8 mouse cellular contexts compared by ENCODE assay signal in genomic region chr11:115813507-115814296, GRCm38 (mm10). TPM values are rescaled to one million over a fixed set of nuclear protein-coding genes. Genes with fewer than 3 reads are reported as not detected.
DNase-seq lines count a peak whose midpoint lies in the region; ATAC-seq and TF ChIP-seq lines count a peak whose summit lies in the region.

Gene Caskin2 (minus strand): TSS chr11:115813639.

- WGBS in cerebellum, adult 2 months = under 1% methylated on average over 44 of the region's 44 CpGs
- 0% methylated on average over 43 of the region's 44 CpGs for WGBS in lung, embryonic 16.5 days

- peaks cover 22% of the 10 kb centered on the region for H3K79me2 ChIP-seq in MEL (ENCODE audit: control insufficient read depth, insufficient read depth, low read length, poor library complexity)

- peak in 1 of 2 experiments; percentile 60; a peak in 2 of 4 replicates for TF ChIP-seq EP300 in MEL (IDR thresholded peaks at IDR 0.05; ENCODE audit: low read depth in 1 of 2, low read length in 2 of 2)

- H3K4me1 ChIP-seq in MEL (ENCODE audit: control insufficient read depth in 1 of 2, insufficient read depth in 2 of 2, low read length in 2 of 2) = peaks cover 2 to 23% of the 10 kb centered on the region in 2 experiments; a peak in 3 of 4 replicates
- peaks cover 8% of the 10 kb centered on the region; the same call in 1 of the 2 replicates for H3K4me1 ChIP-seq in cerebellum, adult 2 months (ENCODE audit: control insufficient read depth, insufficient read depth, low read length)
- H3K4me1 ChIP-seq in lung, embryonic 16.5 days (replicated peaks; ENCODE audit: control insufficient read depth, insufficient read depth, low read length) = peaks cover 50% of the 10 kb centered on the region

- H3K27ac ChIP-seq in MEL (ENCODE audit: control insufficient read depth, low read depth, low read length) = peak within 1 kb of the TSS; percentile 36
- no peak within 1 kb of the TSS for H3K27ac ChIP-seq in cerebellum, adult 2 months (ENCODE audit: insufficient read depth, low read length)
- peak within 1 kb of the TSS; percentile 81 for H3K27ac ChIP-seq in lung, embryonic 16.5 days (ENCODE audit: low read length)

- peak; percentile 86 to 89 for ATAC-seq in hematopoietic stem cell, adult 5-6 weeks (replicated peaks in 1 of 2; ENCODE audit: insufficient read depth in 1 of 2, low FRiP score in 2 of 2, low TSS enrichment in 1 of 2, low read depth in 1 of 2, poor library complexity in 2 of 2, severe bottlenecking in 2 of 2)
- peak; percentile 89 for ATAC-seq in lung, embryonic 16.5 days (ENCODE audit: low read depth)

- TF ChIP-seq POLR2A in MEL (IDR thresholded peaks at IDR 0.05; ENCODE audit: control insufficient read depth in 1 of 2, insufficient read depth in 1 of 2, low read depth in 1 of 2, low read length in 2 of 2, poor library complexity in 1 of 2) = peak; percentile 61 to 67; a peak in 3 of 4 replicates
- TF ChIP-seq POLR2A in cerebellum, adult 2 months (IDR thresholded peaks at IDR 0.05; ENCODE audit: borderline replicate concordance, insufficient read depth, low read length) = peak; percentile 36; the same call in 1 of the 2 replicates

- H3K27me3 ChIP-seq in MEL (ENCODE audit: control insufficient read depth in 1 of 2, insufficient read depth in 2 of 2, low read length in 2 of 2) = no peaks in the 10 kb centered on the region
- no peaks in the 10 kb centered on the region for H3K27me3 ChIP-seq in cerebellum, adult 2 months (ENCODE audit: control insufficient read depth, insufficient read depth, low read length)
- no peaks in the 10 kb centered on the region for H3K27me3 ChIP-seq in lung, embryonic 16.5 days (ENCODE audit: control insufficient read depth, insufficient read depth, low read depth, low read length)

- peaks cover 0 to 15% of the 10 kb centered on the region in 2 experiments; a peak in 2 of 4 replicates for H3K36me3 ChIP-seq in MEL (ENCODE audit: control insufficient read depth in 1 of 2, insufficient read depth in 2 of 2, low read length in 2 of 2)
- no peaks in the 10 kb centered on the region; the same call in 1 of the 2 replicates for H3K36me3 ChIP-seq in lung, embryonic 16.5 days (ENCODE audit: control insufficient read depth, insufficient read depth, low read length)

- peak; percentile 98 for DNase-seq in MEL (ENCODE audit: low read depth, low spot score)
- peak; percentile 95 for DNase-seq in cerebellum, adult 2 months
- peak; percentile 97 for DNase-seq in forelimb bud, embryonic 11.5 days (ENCODE audit: low read depth, low spot score)
- peak; percentile 73 for DNase-seq in layer of hippocampus, adult 9-10 months (ENCODE audit: low spot score)
- peak; percentile 90 for DNase-seq in ovary, postnatal 10 days (ENCODE audit: low spot score)
- DNase-seq in thymus, postnatal 10 days (ENCODE audit: low spot score in 2 of 2) = peak; percentile 93 to 98

- H3K4me3 ChIP-seq in MEL (ENCODE audit: control insufficient read depth in 1 of 2, insufficient read depth in 1 of 2, low read depth in 2 of 2, low read length in 2 of 2) = peak within 1 kb of the TSS; percentile 91 to 93
- H3K4me3 ChIP-seq in cerebellum, adult 2 months (replicated peaks; ENCODE audit: insufficient read depth, low read depth, low read length) = peak within 1 kb of the TSS; percentile 82
- H3K4me3 ChIP-seq in lung, embryonic 16.5 days (ENCODE audit: low read length) = peak within 1 kb of the TSS; percentile 75

- peak within 1 kb of the TSS; percentile 96 for H3K9ac ChIP-seq in MEL (ENCODE audit: control insufficient read depth, low read depth, low read length, poor library complexity, severe bottlenecking)
- H3K9ac ChIP-seq in lung, embryonic 16.5 days (ENCODE audit: low read length) = peak within 1 kb of the TSS; percentile 91

- TF ChIP-seq CTCF in MEL (IDR thresholded peaks at IDR 0.05 in 2 of 3, conservative IDR thresholded peaks at IDR 0.05 in 1 of 3; ENCODE audit: control insufficient read depth in 1 of 3, insufficient read depth in 1 of 3, low read depth in 2 of 3, low read length in 3 of 3, poor library complexity in 1 of 3, severe bottlenecking in 1 of 3) = peak; percentile 92 to 100 (median 99)
- TF ChIP-seq CTCF in cerebellum, adult 2 months (IDR thresholded peaks at IDR 0.05; ENCODE audit: borderline replicate concordance, insufficient read depth, low read depth, low read length) = peak; percentile 94

- no peaks in the 10 kb centered on the region for H3K9me3 ChIP-seq in MEL (replicated peaks; ENCODE audit: insufficient read depth, low read length)
- no peaks in the 10 kb centered on the region for H3K9me3 ChIP-seq in lung, embryonic 16.5 days (ENCODE audit: control insufficient read depth, low read length)

- H3K4me2 ChIP-seq in lung, embryonic 16.5 days (ENCODE audit: low read depth, low read length) = peak within 1 kb of the TSS; percentile 95

- TF ChIP-seq RAD21 in MEL (IDR thresholded peaks at IDR 0.05; ENCODE audit: low read depth, low read length) = peak; percentile 100

TF ChIP-seq in MEL, 35 proteins besides CTCF, POLR2A, EP300 and RAD21:
- TF ChIP-seq MXI1 (IDR thresholded peaks at IDR 0.05; ENCODE audit: low read depth, low read length) = peak; percentile 93
- peak; percentile 80 for TF ChIP-seq NRF1 (IDR thresholded peaks at IDR 0.05; ENCODE audit: insufficient read depth, low read depth, low read length, poor library complexity, severe bottlenecking)
- peak; percentile 96 for TF ChIP-seq SIN3A (IDR thresholded peaks at IDR 0.05; ENCODE audit: low read length)
- peak; percentile 75; the same call in 1 of the 2 replicates for TF ChIP-seq MYB (IDR thresholded peaks at IDR 0.05; ENCODE audit: low read depth, low read length)
- no peak for TF ChIP-seq JUND (IDR thresholded peaks at IDR 0.05; ENCODE audit: low read depth, low read length)
- TF ChIP-seq BHLHE40 (IDR thresholded peaks at IDR 0.05; ENCODE audit: borderline replicate concordance, low read depth, low read length) = no peak
- no peak; the same call in 1 of the 2 replicates for TF ChIP-seq MAX (IDR thresholded peaks at IDR 0.05; ENCODE audit: low read length)
- TF ChIP-seq MYC (IDR thresholded peaks at IDR 0.05; ENCODE audit: low read depth, low read length) = no peak
- TF ChIP-seq TAL1 (IDR thresholded peaks at IDR 0.05; ENCODE audit: low read length) = no peak
- TF ChIP-seq ELF1 (IDR thresholded peaks at IDR 0.05; ENCODE audit: low read depth, low read length) = peak; percentile 62
- peak; percentile 96 for TF ChIP-seq ZC3H11A (IDR thresholded peaks at IDR 0.05; ENCODE audit: low read depth, low read length)
- TF ChIP-seq ZKSCAN1 (IDR thresholded peaks at IDR 0.05; ENCODE audit: low read depth, low read length) = no peak
- TF ChIP-seq USF2 (IDR thresholded peaks at IDR 0.05; ENCODE audit: borderline replicate concordance in 1 of 2, insufficient read depth in 1 of 2, low read depth in 1 of 2, low read length in 2 of 2) = no peak
- peak; percentile 70 for TF ChIP-seq HCFC1 (IDR thresholded peaks at IDR 0.05; ENCODE audit: low read depth, low read length)
- TF ChIP-seq MAFK (IDR thresholded peaks at IDR 0.05; ENCODE audit: borderline replicate concordance, low read depth, low read length) = no peak
- TF ChIP-seq E2F4 (IDR thresholded peaks at IDR 0.05; ENCODE audit: borderline replicate concordance, low read depth, low read length) = peak; percentile 71; the same call in 1 of the 2 replicates
- peak; percentile 67 for TF ChIP-seq NELFE (IDR thresholded peaks at IDR 0.05; ENCODE audit: low read depth, low read length)
- no peak for TF ChIP-seq MEF2A (IDR thresholded peaks at IDR 0.05; ENCODE audit: extremely low read depth, insufficient replicate concordance, low read depth, low read length, poor library complexity, severe bottlenecking)
- TF ChIP-seq ZNF384 (IDR thresholded peaks at IDR 0.05; ENCODE audit: low read depth, low read length) = peak; percentile 73
- 0 out of 2 replicates have a peak, but pooled peaks have one; percentile 49 for TF ChIP-seq TCF12 (IDR thresholded peaks at IDR 0.05; ENCODE audit: low read depth, low read length)
- TF ChIP-seq ETS1 (IDR thresholded peaks at IDR 0.05; ENCODE audit: low read depth, low read length) = peak; percentile 14; the same call in 1 of the 2 replicates
- no peak for TF ChIP-seq UBTF (IDR thresholded peaks at IDR 0.05; ENCODE audit: borderline replicate concordance, insufficient read depth, low read depth, low read length)
- no peak for TF ChIP-seq ZMIZ1 (IDR thresholded peaks at IDR 0.05; ENCODE audit: low read depth, low read length)
- TF ChIP-seq KAT2A (conservative IDR thresholded peaks at IDR 0.05; ENCODE audit: low read depth, low read length) = no peak
- TF ChIP-seq POLR2AphosphoS2 (IDR thresholded peaks at IDR 0.05; ENCODE audit: low read length) = no peak
- no peak for TF ChIP-seq POLR2AphosphoS5 (IDR thresholded peaks at IDR 0.05; ENCODE audit: borderline replicate concordance, low read depth, low read length)
- TF ChIP-seq RCOR1 (IDR thresholded peaks at IDR 0.05; ENCODE audit: low read depth, low read length) = peak; percentile 88
- TF ChIP-seq GATA1 (IDR thresholded peaks at IDR 0.05; ENCODE audit: low read depth, low read length) = no peak
- peak; percentile 95 for TF ChIP-seq SMC3 (IDR thresholded peaks at IDR 0.05; ENCODE audit: low read depth, low read length)
- TF ChIP-seq MAZ (IDR thresholded peaks at IDR 0.05; ENCODE audit: low read depth, low read length) = peak; percentile 98
- no peak for TF ChIP-seq USF1 (IDR thresholded peaks at IDR 0.05; ENCODE audit: low read depth, low read length)
- TF ChIP-seq CHD2 (IDR thresholded peaks at IDR 0.05; ENCODE audit: low read length) = no peak
- TF ChIP-seq TBP (IDR thresholded peaks at IDR 0.05; ENCODE audit: low read depth, low read length) = no peak
- 0 out of 2 replicates have a peak, but pooled peaks have one; percentile 53 for TF ChIP-seq GABPA (IDR thresholded peaks at IDR 0.05; ENCODE audit: low read depth, low read length)
- no peak for TF ChIP-seq CHD1 (IDR thresholded peaks at IDR 0.05; ENCODE audit: low read depth, low read length)

RNA-seq across cellular contexts. Expression of gene Caskin2, which starts in this region (rescaled TPM):
- total RNA-seq in MEL (2012; rRNA removed) = 6.5 and 6.8 TPM in 2 replicates
- 10 to 100 TPM in 1 of 2 experiments, not detected in 1; 10.9 TPM for polyA plus RNA-seq in MEL (2012; ENCODE audit: insufficient read depth in 1 of 2, insufficient read length in 2 of 2, low read depth in 1 of 2, low replicate concordance in 2 of 2, missing spikeins in 1 of 2)
- polyA plus RNA-seq in cerebellum, adult 2 months (2012; rRNA removed) = 16.5 and 17.1 TPM in 2 replicates
- total RNA-seq in hematopoietic stem cell, adult 5-6 weeks (2017) = 3.7 and 5.0 TPM in 2 replicates
- polyA plus RNA-seq in lung, embryonic 16.5 days (2015; fragmentation: Nextera tagmentation; extraction: Ambion mirVana) = 21.6 and 22.0 TPM in 2 replicates
